Mouse (Mus musculus) left cerebral cortex, postnatal 4 days (tissue): ENCODE measurements around the gene Rps27l. TPM values are rescaled to one million over a fixed set of nuclear protein-coding genes. Genes with fewer than 3 reads are reported as not detected.

Experiments
- DNase-seq: peaks from one replicate; pipeline ENCODE4 v3.0.0-alpha.2; 2022
- intact Hi-C: fragments of 180-260 bp; cut with DNase I; formaldehyde crosslinking; loops from one replicate; pipeline ENCODE4 v1.15.1; 2025
- total RNA-seq, 2 experiments: library from RNA; stranded (reverse); gene quantifications; 2 replicates each; pipeline ENCODE4 v1.2.3; 2021

Rps27l gene
- total RNA-seq, 2 experiments from 2014 or later: 59.1 to 67.5 TPM

DNA sequence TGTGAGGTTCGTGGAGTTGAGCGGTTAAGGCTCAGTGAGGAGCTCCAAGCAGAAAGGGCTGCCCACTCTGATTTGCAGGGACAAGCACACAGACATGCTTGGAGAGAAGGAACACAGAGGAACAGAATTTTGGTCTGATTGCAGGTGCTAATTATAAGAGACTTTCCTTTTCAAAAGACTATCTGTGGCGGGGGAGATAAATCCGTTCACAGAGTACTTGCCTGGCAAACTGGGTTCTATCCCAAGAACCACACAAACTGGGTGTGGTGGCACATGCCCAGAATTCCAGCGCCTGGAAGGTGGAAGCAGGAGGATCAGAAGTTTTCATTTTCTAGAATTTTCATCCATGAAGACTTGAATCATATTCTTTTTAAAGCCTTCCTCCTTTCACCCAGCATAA is 31.2 kb downstream of the Rps27l start:
- no peak for DNase-seq
- intact Hi-C loops: loop anchor here (10.0 kb wide), 1 partner anchor 462 kb away; the partner anchor contains the start of gene Fbxl22

GRCm38 (mm10) chr9:66977982-66978381 is 32.1 kb downstream of the Rps27l start:
- DNase-seq: no peak
- intact Hi-C loops: loop anchor here (10.0 kb wide), 1 partner anchor 463 kb away; the partner anchor contains the start of gene Fbxl22

GRCm38 (mm10) chr9:66978468-66978867 is 32.6 kb downstream of the Rps27l start:
- intact Hi-C loops: loop anchor here (10.0 kb wide), 1 partner anchor 464 kb away; the partner anchor contains the start of gene Fbxl22

DNA sequence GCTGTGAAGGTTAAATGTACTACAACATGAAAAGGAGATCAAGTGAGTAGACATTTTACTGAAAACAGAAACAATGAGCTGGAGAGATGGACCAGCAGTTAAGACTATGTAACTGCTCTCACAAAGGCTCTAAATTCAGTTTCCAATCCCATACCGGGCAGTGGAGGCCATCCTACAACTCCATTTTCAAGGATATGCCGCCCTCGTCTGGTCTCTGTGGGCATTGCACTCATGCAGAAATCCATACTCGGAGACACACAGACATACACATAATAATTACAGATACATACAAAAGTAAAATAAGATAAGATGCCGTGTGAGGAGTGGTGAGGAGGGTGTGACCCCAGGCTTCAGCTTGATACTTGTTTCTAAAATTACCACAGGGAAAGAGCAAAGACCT is 34.6 kb downstream of the Rps27l start:
- intact Hi-C loops: no loop called here
- DNase-seq: peak; percentile 69

More at GRCm38 (mm10) chr9:66978468-66978867, 32.6 kb downstream of the Rps27l start:
- DNase-seq: no peak

DNA sequence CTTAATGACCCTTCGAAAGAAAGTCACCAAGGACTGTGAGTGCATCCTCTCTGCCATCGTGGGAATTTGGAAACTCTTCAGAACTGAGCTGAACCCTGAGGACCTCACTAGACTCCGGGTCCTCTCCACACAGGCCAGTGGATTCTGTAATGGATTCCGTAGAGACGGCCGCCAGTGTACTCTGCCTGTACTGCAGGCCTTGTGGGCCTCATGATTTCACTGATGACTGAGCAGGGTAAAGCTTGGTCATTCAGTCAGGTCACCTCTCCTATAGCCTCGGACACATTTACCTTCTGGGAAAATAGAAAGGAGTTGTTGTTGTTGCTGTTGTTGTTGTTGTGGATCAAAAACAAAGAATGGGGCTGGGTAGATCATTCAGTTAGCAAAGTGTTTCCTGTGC is 36.2 kb downstream of the Rps27l start:
- no peak for DNase-seq
- intact Hi-C loops: no loop called here

DNA sequence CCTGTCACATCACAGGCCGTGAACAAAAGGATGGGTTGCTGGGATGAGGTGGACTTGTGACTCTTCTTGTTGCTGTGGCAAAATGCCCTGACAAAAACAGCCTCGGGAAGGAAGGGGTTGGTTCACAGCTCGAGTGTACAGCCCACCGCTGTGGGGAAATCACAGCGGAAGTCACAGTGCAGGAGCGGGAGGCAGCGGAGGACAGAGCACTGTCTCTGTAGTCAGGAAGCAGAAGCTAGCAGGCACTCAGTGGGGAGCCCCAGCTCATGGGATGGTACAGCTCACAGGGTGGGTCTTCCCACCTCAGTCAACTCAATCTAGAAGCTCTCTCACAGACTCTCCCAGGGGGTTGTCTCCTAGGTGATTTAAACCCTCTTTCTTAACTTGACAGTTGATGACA is 39.5 kb downstream of the Rps27l start:
- DNase-seq: no peak
- intact Hi-C loops: no loop called here

DNA sequence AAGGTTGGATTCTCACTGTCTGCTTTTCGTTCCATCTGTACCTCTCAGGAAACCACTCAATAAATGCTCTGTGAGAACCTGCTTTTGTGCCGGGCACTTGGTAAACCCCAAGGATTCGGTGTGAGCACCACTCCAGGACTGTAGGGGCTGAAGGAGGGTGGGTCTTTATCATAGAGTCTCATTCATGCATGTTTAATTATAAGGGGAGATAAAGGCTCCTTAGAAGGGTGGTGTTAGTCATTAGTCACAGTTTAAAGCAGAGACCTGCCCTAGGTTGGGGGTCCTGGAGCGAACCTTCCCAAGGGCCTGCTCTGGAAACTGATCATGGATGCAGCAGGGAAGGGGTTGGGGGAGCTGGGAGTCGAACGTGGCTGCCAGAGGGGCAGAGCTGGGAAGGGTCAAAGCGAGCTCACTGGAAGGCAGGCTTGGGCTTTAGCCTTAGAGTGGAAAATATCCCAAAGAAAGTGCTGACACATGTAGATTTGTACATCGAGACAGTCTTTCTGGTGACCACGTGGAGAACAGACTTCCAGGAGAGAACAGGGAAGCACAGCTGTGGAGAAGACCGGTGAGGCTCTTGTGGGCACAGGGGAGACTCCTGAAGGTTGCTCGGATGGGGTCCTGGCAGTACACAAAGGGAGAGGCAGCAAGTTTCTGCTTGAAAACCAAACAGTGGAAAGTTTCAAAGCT is 42.5 kb downstream of the Rps27l start:
- no peak for DNase-seq
- intact Hi-C loops: no loop called here

GRCm38 (mm10) chr9:66988888-66989414 is 43.1 kb downstream of the Rps27l start:
- peak; percentile 13 for DNase-seq
- intact Hi-C loops: no loop called here

DNA sequence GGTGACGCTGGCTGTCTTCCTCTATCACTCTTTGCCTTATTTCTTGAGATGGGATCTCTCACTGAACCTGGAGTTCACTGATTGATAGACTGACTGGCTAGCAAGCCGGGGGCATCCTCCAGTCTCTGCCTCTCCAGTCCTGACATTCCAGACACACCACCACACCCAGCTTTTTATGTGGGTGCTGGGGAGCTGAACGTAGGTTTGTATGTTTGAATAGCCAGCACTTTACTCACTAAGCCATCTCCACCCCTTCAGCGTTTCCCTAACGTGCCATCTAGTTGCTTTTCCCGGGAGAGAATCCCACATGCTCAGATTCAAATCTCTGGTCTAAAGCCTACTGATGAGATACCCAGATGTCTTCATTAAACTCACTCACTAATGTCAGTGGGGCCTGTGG is 43.7 kb downstream of the Rps27l start:
- intact Hi-C loops: no loop called here
- DNase-seq: no peak

- DNase-seq: no peak
- intact Hi-C loops: no loop called here
Measured at GRCm38 (mm10) chr9:66990046-66990445, 44.2 kb downstream of the Rps27l start.

DNA sequence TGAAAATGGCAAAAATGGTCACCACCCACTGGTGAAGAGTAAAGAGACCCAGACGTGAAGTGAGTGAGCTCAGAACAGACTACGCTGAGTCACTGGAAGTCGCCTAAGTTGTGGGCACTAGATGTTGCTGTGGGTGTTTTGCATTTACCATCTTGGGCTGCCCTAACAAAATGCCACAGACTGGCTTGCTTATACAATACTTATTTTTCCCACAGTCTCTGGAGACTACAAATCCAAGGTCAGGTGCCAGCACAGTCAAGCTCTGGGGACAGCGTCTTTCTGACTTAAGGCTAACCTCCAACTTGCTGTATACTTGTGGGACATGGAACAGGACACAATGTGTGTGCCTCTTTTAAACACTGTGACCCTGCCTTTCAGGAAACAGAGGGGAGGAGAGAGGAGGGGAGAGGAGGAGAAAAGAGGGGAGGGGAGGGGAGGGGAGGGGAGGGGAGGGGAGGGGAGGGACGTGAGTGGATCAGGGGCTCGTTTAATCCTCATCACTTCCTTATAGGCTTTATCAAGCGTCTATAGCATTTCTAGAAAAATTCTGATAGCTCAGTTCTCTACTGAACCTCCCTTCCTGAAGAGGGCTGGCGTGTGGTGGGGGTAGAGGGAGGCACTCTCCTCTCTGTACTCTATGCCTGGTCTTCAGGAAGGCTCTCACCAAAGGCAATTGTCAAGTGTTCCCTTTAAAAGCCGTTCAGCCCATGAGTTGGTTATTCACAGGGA is 45.3 kb downstream of the Rps27l start:
- intact Hi-C loops: no loop called here
- no peak for DNase-seq

GRCm38 (mm10) chr9:66991750-66992410 is 46.0 kb downstream of the Rps27l start:
- DNase-seq: no peak
- intact Hi-C loops: no loop called here

Other genes starting within 250 kb of the Rps27l start
- 1 to 10 TPM; 1.2 to 3.3 TPM for gene Car12, start 232.4 kb upstream of the Rps27l start, total RNA-seq
- gene Aph1b, start 150.6 kb upstream of the Rps27l start, total RNA-seq: 10 to 100 TPM; 28.6 to 33.2 TPM
- under 1 TPM; 0.42 to 0.44 TPM for gene Gm10647, start 149.0 kb upstream of the Rps27l start, total RNA-seq
- 1 to 10 TPM; 4.6 to 4.8 TPM for gene Aph1c, start 111.4 kb upstream of the Rps27l start, total RNA-seq
- 10 to 100 TPM; 27.5 to 30.0 TPM for gene Rab8b, start 26.4 kb upstream of the Rps27l start, total RNA-seq
- gene Lactb, start 29.4 kb downstream of the Rps27l start, total RNA-seq: 10 to 100 TPM; 15.9 to 19.4 TPM
- 100 to 1,000 TPM; 147 to 152 TPM for gene Tpm1, start 103.3 kb downstream of the Rps27l start, total RNA-seq